Mouse (Mus musculus) cerebellum, adult 2 months (tissue): Measurements from ENCODE around the gene Tpgs1. TPM values are rescaled to one million over a fixed set of nuclear protein-coding genes. Genes with fewer than 3 reads are reported as not detected.

ENCODE experiments used
- DNase-seq, 2 experiments: peaks; one replicate each; pipeline ENCODE4 v3.0.0; 2021
- H3K27ac ChIP-seq: fragments of 200-500 bp; 2 replicates; pipeline ENCODE4 v1.5.1; 2012; ENCODE audit warnings: low read length, control low read depth, inconsistent platforms; ENCODE audit not compliant: insufficient read depth
- H3K27me3 ChIP-seq: fragments of 200-500 bp; 2 replicates; pipeline ENCODE4 v1.6.1; 2012; ENCODE audit warnings: inconsistent platforms, mild to moderate bottlenecking, low read length, moderate library complexity; ENCODE audit not compliant: control insufficient read depth, insufficient read depth
- H3K4me1 ChIP-seq: fragments of 200-500 bp; 2 replicates; pipeline ENCODE4 v1.6.1; 2011; ENCODE audit warnings: low read length; ENCODE audit not compliant: control insufficient read depth, insufficient read depth
- H3K4me3 ChIP-seq: fragments of 200-500 bp; replicated peaks from 2 replicates; pipeline ENCODE3; 2011; ENCODE audit warnings: mild to moderate bottlenecking, low read depth, low read length, control low read depth; ENCODE audit not compliant: insufficient read depth
- CTCF ChIP-seq: fragments of 200-500 bp; IDR thresholded peaks from 2 replicates; pipeline ENCODE4 v1.5.1; 2011; ENCODE audit warnings: low read depth, mild to moderate bottlenecking, control low read depth, low read length, moderate library complexity, borderline replicate concordance; ENCODE audit not compliant: insufficient read depth
- POLR2A ChIP-seq: fragments of 200-500 bp; IDR thresholded peaks from 2 replicates; pipeline ENCODE4 v1.6.1; 2011; ENCODE audit warnings: low read length, control low read depth, borderline replicate concordance; ENCODE audit not compliant: insufficient read depth
- WGBS: fragments of 180-500 bp; shearing (Covaris S2); methylation state at CpG from one replicate; pipeline ENCODE4 v1.1.7; 2018; 5-methylcytosine and 5-hydroxymethylcytosine counted together
- polyA plus RNA-seq: library from polyadenylated mRNA; depleted of rRNA; stranded (reverse); fragments of >200 nt; gene quantifications from 2 replicates; pipeline ENCODE4 v1.2.3, GENCODE M21; 2012; rRNA removed

Gene Tpgs1
- polyA plus RNA-seq: 93.3 and 95.4 TPM in 2 replicates

DNA sequence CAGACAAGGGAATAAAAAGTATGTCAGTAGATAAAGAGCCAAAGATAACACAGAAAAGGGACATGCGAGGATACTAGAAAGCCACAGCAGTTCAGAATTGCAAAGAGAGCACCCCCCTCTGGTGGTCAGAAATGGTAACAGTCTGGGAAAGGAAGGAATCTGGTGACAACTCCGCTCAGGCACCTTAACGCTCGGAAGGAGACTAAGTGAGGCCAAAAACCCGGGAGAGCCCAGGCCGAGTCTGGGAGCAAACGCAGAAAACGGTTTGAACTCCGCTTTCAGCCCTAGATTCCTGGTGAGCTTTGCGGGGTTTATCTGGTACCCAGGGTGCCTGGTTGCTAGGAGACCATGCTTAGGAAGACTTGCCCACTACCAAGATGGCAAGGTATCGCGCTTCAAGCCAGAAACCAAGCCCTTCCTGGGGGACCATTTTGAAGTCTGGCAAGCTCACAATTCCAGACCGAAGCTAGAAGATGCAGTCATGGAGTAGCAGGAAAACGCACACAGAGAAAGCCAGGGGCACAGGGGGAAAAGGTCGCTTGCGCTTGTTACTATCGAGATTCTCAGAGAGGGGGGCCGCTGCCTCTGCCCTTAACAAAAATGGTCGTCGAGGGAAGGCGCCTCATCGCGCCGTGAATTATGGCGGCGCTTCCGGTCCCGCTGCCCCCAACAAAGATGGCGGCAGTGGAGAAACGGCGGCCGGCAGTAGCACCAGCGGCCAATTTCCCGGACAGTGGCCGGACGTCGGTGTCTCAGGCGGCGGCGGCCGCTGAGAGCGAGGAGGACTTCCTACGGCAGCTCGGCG, at the start of gene Tpgs1:
Gene Tpgs1 (plus strand): TSS at position 599 of the 805 bp plus-strand sequence.
- Histone ChIP-seq H3K27me3 (no peaks in the 10 kb centered on the region), H3K4me3 (peak within 1 kb of the TSS; percentile 75), H3K4me1 (peaks cover 11% of the 10 kb centered on the region), H3K27ac (peak within 1 kb of the TSS; percentile 94)
- WGBS: under 1% methylated on average over 45 of the region's 45 CpGs
- DNase-seq: peak; percentile 91 to 94
- TF ChIP-seq POLR2A (0 out of 2 replicates have a peak, but pooled peaks have one; percentile 9), CTCF (peak; percentile 78)

DNA sequence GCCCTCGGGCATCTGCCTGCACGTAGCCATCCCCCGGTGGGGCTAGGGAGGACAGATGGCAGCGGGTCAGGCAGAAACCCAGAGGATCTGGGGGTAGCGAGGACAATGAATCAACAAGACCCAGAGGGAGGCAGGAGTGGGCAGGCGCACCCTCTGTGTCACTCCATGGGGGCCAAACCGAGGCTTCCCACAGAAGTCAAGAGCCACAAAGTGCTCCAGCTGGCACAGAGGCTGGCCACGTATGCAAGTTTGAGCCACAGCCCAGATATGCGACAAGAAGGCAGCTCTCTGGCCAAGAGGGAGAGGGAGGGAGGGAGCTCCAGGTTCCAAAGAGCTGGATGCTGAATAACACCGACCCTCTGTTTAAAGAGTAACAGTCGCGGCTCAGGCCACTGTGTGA, 45.2 kb upstream of the Tpgs1 start:
- 16% methylated on average over 12 of the region's 12 CpGs for WGBS
- no peak overlapping the region for H3K27ac ChIP-seq
- no peak overlapping the region for H3K4me3 ChIP-seq
- TF ChIP-seq POLR2A: no peak
- TF ChIP-seq CTCF: no peak
- H3K4me1 ChIP-seq: peaks cover 26% of the 10 kb centered on the region
- peak; percentile 40 to 54 for DNase-seq
- no peaks in the 10 kb centered on the region for H3K27me3 ChIP-seq

DNA sequence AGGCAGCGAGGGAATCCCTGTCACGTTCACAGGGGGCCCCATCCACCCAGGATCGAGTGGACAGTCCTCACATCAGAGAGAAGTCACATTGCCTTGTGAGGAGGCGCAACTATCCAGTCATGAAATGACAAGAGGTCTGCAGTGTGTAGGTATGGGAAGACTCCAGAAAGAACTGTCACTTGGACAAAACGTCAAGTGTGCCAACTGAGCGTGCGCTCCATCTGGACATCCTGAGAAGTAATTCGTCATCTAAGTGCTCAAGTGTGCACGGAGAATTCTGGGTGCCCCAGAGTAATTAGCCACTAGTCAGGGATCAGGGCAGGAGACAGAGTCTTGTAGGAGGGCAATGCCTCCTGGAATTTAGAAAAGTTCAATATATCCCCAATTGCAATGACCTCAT, 43.8 kb upstream of the Tpgs1 start:
- peaks cover 26% of the 10 kb centered on the region for H3K4me1 ChIP-seq
- TF ChIP-seq CTCF (no peak), POLR2A (no peak)
- no peaks in the 10 kb centered on the region for H3K27me3 ChIP-seq
- WGBS: 26% methylated on average over 9 of the region's 9 CpGs
- no peak overlapping the region for H3K4me3 ChIP-seq
- DNase-seq: no peak
- no peak overlapping the region for H3K27ac ChIP-seq

DNA sequence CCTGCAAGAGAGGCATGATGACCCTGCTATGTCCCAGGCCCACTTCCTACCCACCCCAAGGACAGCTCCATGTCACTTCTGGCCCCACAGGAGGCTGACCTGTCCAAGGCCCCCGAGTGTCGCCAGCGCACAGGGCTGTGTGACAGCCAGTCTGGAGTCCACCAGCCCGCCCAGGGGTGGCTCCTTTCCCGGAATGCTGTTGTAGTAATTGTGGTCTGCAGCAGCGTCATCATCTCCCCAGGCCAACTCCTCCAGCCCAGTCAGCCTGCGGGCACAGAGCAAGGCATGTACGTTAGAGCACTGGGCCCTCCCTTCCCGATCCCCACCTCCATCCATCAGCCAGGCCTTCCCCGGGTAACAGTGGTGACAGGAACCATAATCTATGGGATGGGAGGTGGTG, 43.0 kb upstream of the Tpgs1 start:
- 71% methylated on average over 10 of the region's 10 CpGs for WGBS
- DNase-seq: no peak
- H3K4me1 ChIP-seq: peaks cover 26% of the 10 kb centered on the region
- no peak for TF ChIP-seq POLR2A
- H3K4me3 ChIP-seq: no peak overlapping the region
- H3K27me3 ChIP-seq: no peaks in the 10 kb centered on the region
- H3K27ac ChIP-seq: no peak overlapping the region

DNA sequence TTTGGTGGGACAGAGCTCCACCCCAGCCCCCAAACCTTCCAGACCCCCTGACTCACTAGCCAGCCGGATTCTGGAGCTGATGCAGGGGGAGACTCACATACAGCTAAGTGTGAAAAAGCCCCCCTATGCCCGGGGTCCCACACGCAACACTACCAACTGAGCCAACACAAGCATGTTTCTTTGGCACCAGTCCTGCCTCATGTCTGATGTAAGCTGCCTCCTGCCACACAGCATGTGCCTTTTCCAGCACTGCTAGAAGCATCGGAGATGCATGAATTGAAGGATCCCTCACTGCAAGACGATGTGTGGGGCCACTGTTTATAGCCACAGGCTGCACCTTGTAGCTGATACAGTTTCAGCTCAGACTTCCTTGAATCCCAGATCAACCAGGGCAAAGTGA, 40.8 kb upstream of the Tpgs1 start:
- WGBS: 40% methylated on average over 5 of the region's 5 CpGs
- no peak overlapping the region for H3K27ac ChIP-seq

DNA sequence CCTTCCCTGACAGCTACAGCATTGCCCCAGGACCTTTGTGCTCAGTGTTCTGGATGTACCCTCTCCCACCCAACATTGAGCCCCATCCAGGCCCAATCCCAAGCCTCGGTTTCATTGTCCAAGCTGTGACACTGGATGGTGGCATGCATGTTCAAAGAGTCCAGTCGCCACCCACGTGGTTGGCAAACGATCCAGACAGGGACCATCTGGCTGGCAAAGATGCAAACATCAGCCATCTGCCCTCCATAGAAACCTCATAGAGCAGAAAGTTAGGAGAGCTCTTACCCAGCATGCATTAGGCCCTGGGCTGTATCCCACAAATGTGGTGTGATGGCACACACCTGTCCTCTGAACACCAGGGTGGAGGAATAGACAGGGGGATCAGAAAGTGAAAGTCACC, 37.7 kb upstream of the Tpgs1 start:
- no peak overlapping the region for H3K4me3 ChIP-seq
- H3K27ac ChIP-seq: no peak overlapping the region
- peaks cover 7% of the 10 kb centered on the region for H3K4me1 ChIP-seq
- no peak for TF ChIP-seq CTCF
- TF ChIP-seq POLR2A: no peak
- no peak for DNase-seq
- H3K27me3 ChIP-seq: no peaks in the 10 kb centered on the region
- 18% methylated on average over 4 of the region's 4 CpGs for WGBS

More for the DNA sequence above, 40.8 kb upstream of the Tpgs1 start:
- no peak for TF ChIP-seq CTCF
- TF ChIP-seq POLR2A: no peak
- no peak for DNase-seq
- H3K4me1 ChIP-seq: peaks cover 29% of the 10 kb centered on the region
- H3K4me3 ChIP-seq: no peak overlapping the region
- H3K27me3 ChIP-seq: no peaks in the 10 kb centered on the region

DNA sequence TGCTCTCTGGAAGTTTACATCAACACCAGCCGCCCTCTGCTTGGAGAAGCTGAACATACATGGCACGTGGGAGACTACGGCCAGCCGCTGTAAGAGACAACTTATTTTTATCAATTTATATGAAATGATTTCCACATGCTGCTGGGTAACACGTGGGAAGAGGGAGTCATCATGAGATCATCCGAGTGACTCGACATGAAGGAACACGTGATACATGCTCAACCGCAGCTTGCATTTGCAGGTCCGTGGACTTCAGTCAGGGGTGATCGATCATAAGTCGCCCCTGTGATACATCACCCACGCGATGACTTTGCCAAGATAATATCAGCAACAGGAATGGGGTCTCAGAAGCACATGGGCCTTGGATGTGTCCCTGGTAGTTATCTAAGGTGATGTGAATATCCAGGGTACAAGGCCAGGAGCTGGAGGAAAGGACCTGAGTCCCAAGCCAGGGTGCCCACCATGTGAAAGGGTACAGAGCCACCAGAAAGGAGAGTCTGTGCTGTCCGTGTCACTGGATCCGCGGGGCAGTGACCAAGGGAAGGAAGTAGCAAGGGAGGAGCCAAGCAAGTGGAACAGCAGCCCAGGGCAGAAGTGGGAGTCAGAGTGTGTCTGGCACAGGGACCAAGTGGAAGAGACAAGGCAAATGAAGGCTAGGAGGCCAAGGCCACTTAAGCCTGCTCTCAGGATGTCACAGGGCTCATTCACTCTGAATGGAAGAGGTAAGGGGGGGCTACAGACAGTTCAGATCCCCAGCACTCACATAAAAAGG, 36.0 kb upstream of the Tpgs1 start:
- no peak for TF ChIP-seq CTCF
- TF ChIP-seq POLR2A: no peak
- Histone ChIP-seq H3K27me3 (no peaks in the 10 kb centered on the region), H3K4me1 (peaks cover 10% of the 10 kb centered on the region), H3K27ac (no peak overlapping the region), H3K4me3 (no peak overlapping the region)
- 76% methylated on average over 17 of the region's 17 CpGs for WGBS
- no peak for DNase-seq

DNA sequence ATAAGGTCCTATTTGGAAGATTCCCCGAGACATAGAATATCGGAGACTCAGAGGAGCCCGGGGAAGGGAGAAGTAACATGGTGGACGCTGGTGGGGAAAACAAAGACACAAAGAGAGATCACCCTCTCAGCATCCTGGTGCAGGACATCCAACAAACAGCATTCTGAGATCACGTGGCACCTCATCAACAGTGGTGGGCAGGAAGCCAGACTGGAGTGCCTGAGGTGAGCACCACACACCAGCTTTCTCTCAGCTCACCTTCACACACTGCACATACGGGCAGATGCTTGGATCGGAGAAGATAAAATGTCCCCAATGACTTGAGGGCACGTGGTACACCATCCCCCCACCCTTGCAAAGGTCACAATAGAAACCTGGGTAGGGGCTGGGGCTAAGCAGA, 32.9 kb upstream of the Tpgs1 start:
- Histone ChIP-seq H3K4me1 (peaks cover 15% of the 10 kb centered on the region), H3K27ac (no peak overlapping the region; the same call in 1 of the 2 replicates), H3K4me3 (no peak overlapping the region), H3K27me3 (no peaks in the 10 kb centered on the region)
- TF ChIP-seq CTCF: no peak
- no peak for TF ChIP-seq POLR2A
- peak; percentile 47 to 55 for DNase-seq
- 68% methylated on average over 8 of the region's 8 CpGs for WGBS
